Mouse (Mus musculus) kidney, postnatal 0 days (tissue): ENCODE measurements at regions not wholly inside any gene's neighbourhood (a gene's known extent, or its start where the extent isn't known, plus 50 kb on each side); places are given as distances from the start of the nearest gene placed in this dataset.
A peak's percentile ranks its signal among the peaks of the same experiment; 100 is the strongest.

ENCODE experiments used
- ATAC-seq: fragments of 200-750 bp; cut with Nextera tagmentation; replicated peaks from 2 replicates; pipeline ENCODE4 v1.8.0; 2017; ENCODE audit warnings: low read depth, moderate number of reproducible peaks, moderate TSS enrichment, moderate library complexity; ENCODE audit not compliant: low FRiP score
- DNase-seq: peaks from one replicate; pipeline ENCODE4 v3.0.0-alpha.2; 2016; ENCODE audit warnings: low spot score
- H3K27ac ChIP-seq: fragments of 300-500 bp; sonication (generic); 2 replicates; pipeline ENCODE4 v1.5.1; 2014; ENCODE audit warnings: mild to moderate bottlenecking
- H3K27me3 ChIP-seq: fragments of 300-500 bp; sonication (generic); 2 replicates; pipeline ENCODE4 v1.6.1; 2014; ENCODE audit warnings: low read length, mixed read lengths; ENCODE audit not compliant: insufficient read depth
- H3K36me3 ChIP-seq: fragments of 300-500 bp; sonication (generic); 2 replicates; pipeline ENCODE4 v1.6.1; 2014; ENCODE audit warnings: low read length, mixed read lengths; ENCODE audit not compliant: insufficient read depth
- H3K4me1 ChIP-seq: fragments of 300-500 bp; sonication (generic); replicated peaks from 2 replicates; pipeline ENCODE4 v1.6.1; 2014; ENCODE audit warnings: antibody characterized with exemption, low read length, mixed read lengths; ENCODE audit not compliant: insufficient read depth
- H3K4me2 ChIP-seq: fragments of 300-500 bp; sonication (generic); 2 replicates; pipeline ENCODE4 v1.6.1; 2014; ENCODE audit warnings: mild to moderate bottlenecking, low read length, moderate library complexity, mixed read lengths
- H3K4me3 ChIP-seq: fragments of 300-500 bp; sonication (generic); replicated peaks from 2 replicates; pipeline ENCODE4 v1.5.1; 2014; ENCODE audit warnings: low read depth, low read length
- H3K9ac ChIP-seq: fragments of 300-500 bp; sonication (generic); 2 replicates; pipeline ENCODE4 v1.6.1; 2014; ENCODE audit warnings: low read depth, low read length
- H3K9me3 ChIP-seq: fragments of 300-500 bp; sonication (generic); replicated peaks from 2 replicates; pipeline ENCODE4 v1.6.1; 2016; ENCODE audit warnings: low read length, inconsistent platforms, mixed read lengths
- CTCF ChIP-seq: IDR thresholded peaks from 2 replicates; pipeline ENCODE4 v1.5.1; 2016; ENCODE audit warnings: antibody characterized with exemption, low read depth, mild to moderate bottlenecking, moderate library complexity
- WGBS: fragments of 180-500 bp; shearing (Covaris S2); extraction: QIAGEN DNeasy Blood & Tissue Kit; methylation state at CpG from one replicate; pipeline ENCODE4 v1.1.7; 2014; 5-methylcytosine and 5-hydroxymethylcytosine counted together

DNA sequence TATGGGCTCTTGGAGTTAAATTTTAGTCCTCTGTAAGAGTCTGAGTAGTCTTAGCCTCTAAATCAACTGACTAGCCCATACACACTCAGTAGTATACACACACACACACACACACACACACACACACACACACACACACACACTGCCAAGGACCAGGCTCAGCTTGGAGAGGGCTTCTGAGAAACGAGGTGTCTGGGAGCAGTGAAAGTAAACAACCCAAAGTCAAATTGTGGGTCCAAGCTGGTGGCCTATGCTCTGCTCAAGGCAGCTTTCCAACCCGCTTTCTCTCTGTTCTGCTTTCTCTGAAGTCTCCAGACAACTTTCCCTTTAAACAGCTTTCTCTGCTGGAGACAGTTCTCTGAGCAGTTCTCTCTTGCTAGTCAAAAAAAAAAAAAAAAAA lies 157.6 kb upstream of the Ubash3b start:
- Histone ChIP-seq H3K36me3 (no peaks in the 10 kb centered on the region), H3K4me1 (no peaks in the 10 kb centered on the region), H3K9me3 (no peaks in the 10 kb centered on the region), H3K27ac (no peak overlapping the region), H3K9ac (no peak overlapping the region), H3K4me3 (no peak overlapping the region), H3K27me3 (no peaks in the 10 kb centered on the region), H3K4me2 (no peak overlapping the region)
- WGBS = 54% methylated on average over 2 of the region's 2 CpGs
- TF ChIP-seq CTCF = no peak
- DNase-seq (peak; percentile 68), ATAC-seq (no peak)

GRCm38 (mm10) chr9:41306229-41306628 lies 144.7 kb upstream of the Ubash3b start:
- no peak for ATAC-seq
- no peak overlapping the region for H3K27ac ChIP-seq
- H3K4me2 ChIP-seq = no peak overlapping the region
- H3K9me3 ChIP-seq = no peaks in the 10 kb centered on the region
- no peaks in the 10 kb centered on the region for H3K36me3 ChIP-seq
- no peaks in the 10 kb centered on the region for H3K4me1 ChIP-seq
- no peak for DNase-seq
- no peak overlapping the region for H3K4me3 ChIP-seq
- no peaks in the 10 kb centered on the region for H3K27me3 ChIP-seq
- TF ChIP-seq CTCF = no peak
- no peak overlapping the region for H3K9ac ChIP-seq

GRCm38 (mm10) chr9:41303494-41303828 lies 142.0 kb upstream of the Ubash3b start:
- Histone ChIP-seq H3K27me3 (no peaks in the 10 kb centered on the region), H3K9me3 (no peaks in the 10 kb centered on the region), H3K4me2 (no peak overlapping the region), H3K9ac (no peak overlapping the region), H3K4me3 (no peak overlapping the region), H3K4me1 (no peaks in the 10 kb centered on the region), H3K36me3 (no peaks in the 10 kb centered on the region), H3K27ac (no peak overlapping the region)
- TF ChIP-seq CTCF = no peak
- WGBS = 66% methylated on average over 3 of the region's 3 CpGs
- no peak for ATAC-seq
- DNase-seq = no peak

GRCm38 (mm10) chr9:41302809-41303493 lies 141.5 kb upstream of the Ubash3b start:
- Histone ChIP-seq H3K9me3 (no peaks in the 10 kb centered on the region), H3K4me3 (no peak overlapping the region), H3K9ac (no peak overlapping the region), H3K27me3 (no peaks in the 10 kb centered on the region), H3K4me1 (no peaks in the 10 kb centered on the region), H3K4me2 (no peak overlapping the region), H3K36me3 (no peaks in the 10 kb centered on the region), H3K27ac (no peak overlapping the region)
- 55% methylated on average over 8 of the region's 8 CpGs for WGBS
- no peak for TF ChIP-seq CTCF
- ATAC-seq (no peak), DNase-seq (no peak)

GRCm38 (mm10) chr9:41286145-41286468 lies 124.6 kb upstream of the Ubash3b start:
- H3K27ac ChIP-seq = no peak overlapping the region
- H3K4me1 ChIP-seq = no peaks in the 10 kb centered on the region
- no peaks in the 10 kb centered on the region for H3K27me3 ChIP-seq
- DNase-seq (no peak), ATAC-seq (no peak)
- TF ChIP-seq CTCF = no peak
- H3K36me3 ChIP-seq = no peaks in the 10 kb centered on the region
- 86% methylated on average over 4 of the region's 4 CpGs for WGBS
- H3K4me3 ChIP-seq = no peak overlapping the region
- no peaks in the 10 kb centered on the region for H3K9me3 ChIP-seq
- no peak overlapping the region for H3K9ac ChIP-seq
- no peak overlapping the region for H3K4me2 ChIP-seq

GRCm38 (mm10) chr9:41285266-41286144 lies 124.0 kb upstream of the Ubash3b start:
- no peak for ATAC-seq
- no peak overlapping the region for H3K27ac ChIP-seq

More at GRCm38 (mm10) chr9:41285266-41286144, 124.0 kb upstream of the Ubash3b start:
- no peak for TF ChIP-seq CTCF
- Histone ChIP-seq H3K27me3 (no peaks in the 10 kb centered on the region), H3K9ac (no peak overlapping the region), H3K4me3 (no peak overlapping the region), H3K4me1 (no peaks in the 10 kb centered on the region), H3K36me3 (no peaks in the 10 kb centered on the region), H3K4me2 (no peak overlapping the region), H3K9me3 (no peaks in the 10 kb centered on the region)
- DNase-seq = no peak
- 55% methylated on average over 8 of the region's 8 CpGs for WGBS
